Mouse (Mus musculus): ENCODE measurements around the gene Filip1l.

DNA sequence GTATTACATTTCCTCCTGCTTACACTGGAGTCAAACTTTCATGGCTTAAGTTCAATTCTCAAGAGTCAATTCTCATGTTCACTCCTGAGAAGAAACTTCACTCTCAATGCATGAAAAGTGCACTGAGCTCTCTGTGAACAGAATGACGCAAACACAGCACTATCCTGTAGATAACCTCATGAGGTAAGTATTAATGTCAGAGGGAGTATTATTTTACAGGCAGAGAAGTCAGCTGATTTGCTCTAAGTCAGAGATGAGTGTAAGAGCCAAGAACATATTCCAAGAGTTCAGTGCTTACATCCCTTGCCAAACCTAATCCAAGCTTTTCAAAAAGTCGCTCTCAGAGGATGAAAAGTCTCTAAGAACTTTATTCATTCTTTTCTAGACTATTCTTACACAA lies 125.6 kb downstream of the Filip1l start:
- TF ChIP-seq CTCF (conservative IDR thresholded peaks at IDR 0.05; ENCODE audit: insufficient read depth, insufficient read length, low read depth, low read length): no peak
- TF ChIP-seq POLR2A (IDR thresholded peaks at IDR 0.05; ENCODE audit: low read depth, low read length): no peak

Measured in kidney, adult 2 months (tissue).